Mouse (Mus musculus): ENCODE results near the gene Tmem108. TPM values are rescaled to one million over a fixed set of nuclear protein-coding genes. Genes with fewer than 3 reads are reported as not detected.

The Tmem108 gene
- polyA plus RNA-seq, 1 experiment from 2014 or later, result 3.3 TPM

- H3K36me3 ChIP-seq (ENCODE audit: control insufficient read depth, insufficient read depth), result no peaks in the 10 kb centered on the region
- H3K27ac ChIP-seq (ENCODE audit: low read depth, low read length), result no peak overlapping the region
- no peak overlapping the region for H3K4me3 ChIP-seq (ENCODE audit: low read depth, low read length)
- no peak for TF ChIP-seq CTCF (IDR thresholded peaks at IDR 0.05; ENCODE audit: low read depth)
- ATAC-seq, result no peak
- H3K27me3 ChIP-seq (replicated peaks; ENCODE audit: control insufficient read depth, insufficient read depth, low read length), result no peaks in the 10 kb centered on the region
- no peak overlapping the region for H3K9ac ChIP-seq (ENCODE audit: low read depth, low read length)
- WGBS, result 69% methylated on average over 5 of the region's 5 CpGs
- H3K9me3 ChIP-seq (ENCODE audit: control insufficient read depth), result no peaks in the 10 kb centered on the region
- H3K4me1 ChIP-seq (replicated peaks; ENCODE audit: control insufficient read depth, insufficient read depth, low read length), result peaks cover 12% of the 10 kb centered on the region
- no peak overlapping the region for H3K4me2 ChIP-seq (replicated peaks; ENCODE audit: low read depth)
Observed at GRCm38 (mm10) chr9:103505067-103505466, 256.6 kb downstream of the Tmem108 start.

GRCm38 (mm10) chr9:103504646-103505045 is 257.0 kb downstream of the Tmem108 start:
- Histone ChIP-seq H3K9ac (ENCODE audit: low read depth, low read length) (no peak overlapping the region), H3K36me3 (ENCODE audit: control insufficient read depth, insufficient read depth) (no peaks in the 10 kb centered on the region), H3K27ac (ENCODE audit: low read depth, low read length) (no peak overlapping the region), H3K4me2 (replicated peaks; ENCODE audit: low read depth) (no peak overlapping the region), H3K4me1 (replicated peaks; ENCODE audit: control insufficient read depth, insufficient read depth, low read length) (peaks cover 12% of the 10 kb centered on the region), H3K9me3 (ENCODE audit: control insufficient read depth) (no peaks in the 10 kb centered on the region), H3K4me3 (ENCODE audit: low read depth, low read length) (no peak overlapping the region), H3K27me3 (replicated peaks; ENCODE audit: control insufficient read depth, insufficient read depth, low read length) (no peaks in the 10 kb centered on the region)
- 90% methylated on average over 1 of the region's 1 CpGs for WGBS
- no peak for TF ChIP-seq CTCF (IDR thresholded peaks at IDR 0.05; ENCODE audit: low read depth)
- ATAC-seq, result no peak

GRCm38 (mm10) chr9:103503586-103504298 is 257.9 kb downstream of the Tmem108 start:
- H3K27ac ChIP-seq (ENCODE audit: low read depth, low read length), result no peak overlapping the region
- no peak overlapping the region for H3K4me2 ChIP-seq (replicated peaks; ENCODE audit: low read depth)
- H3K4me3 ChIP-seq (ENCODE audit: low read depth, low read length), result no peak overlapping the region
- no peaks in the 10 kb centered on the region for H3K27me3 ChIP-seq (replicated peaks; ENCODE audit: control insufficient read depth, insufficient read depth, low read length)
- no peaks in the 10 kb centered on the region for H3K9me3 ChIP-seq (ENCODE audit: control insufficient read depth)
- H3K9ac ChIP-seq (ENCODE audit: low read depth, low read length), result no peak overlapping the region
- ATAC-seq, result no peak
- WGBS, result 77% methylated on average over 3 of the region's 3 CpGs
- no peak for TF ChIP-seq CTCF (IDR thresholded peaks at IDR 0.05; ENCODE audit: low read depth)
- H3K4me1 ChIP-seq (replicated peaks; ENCODE audit: control insufficient read depth, insufficient read depth, low read length), result peaks cover 12% of the 10 kb centered on the region
- no peaks in the 10 kb centered on the region for H3K36me3 ChIP-seq (ENCODE audit: control insufficient read depth, insufficient read depth)

- 93% methylated on average over 2 of the region's 2 CpGs for WGBS
- no peak for TF ChIP-seq CTCF (IDR thresholded peaks at IDR 0.05; ENCODE audit: low read depth)
- H3K4me2 ChIP-seq (replicated peaks; ENCODE audit: low read depth), result no peak overlapping the region
- H3K9me3 ChIP-seq (ENCODE audit: control insufficient read depth), result no peaks in the 10 kb centered on the region
- H3K27ac ChIP-seq (ENCODE audit: low read depth, low read length), result no peak overlapping the region
- peaks cover 12% of the 10 kb centered on the region for H3K4me1 ChIP-seq (replicated peaks; ENCODE audit: control insufficient read depth, insufficient read depth, low read length)
- ATAC-seq, result no peak
- H3K27me3 ChIP-seq (replicated peaks; ENCODE audit: control insufficient read depth, insufficient read depth, low read length), result no peaks in the 10 kb centered on the region
- no peak overlapping the region for H3K9ac ChIP-seq (ENCODE audit: low read depth, low read length)
- no peaks in the 10 kb centered on the region for H3K36me3 ChIP-seq (ENCODE audit: control insufficient read depth, insufficient read depth)
- H3K4me3 ChIP-seq (ENCODE audit: low read depth, low read length), result no peak overlapping the region
Observed at GRCm38 (mm10) chr9:103502655-103503054, 259.0 kb downstream of the Tmem108 start.

- no peaks in the 10 kb centered on the region for H3K36me3 ChIP-seq (ENCODE audit: control insufficient read depth, insufficient read depth)
- H3K27ac ChIP-seq (ENCODE audit: low read depth, low read length), result no peak overlapping the region
- H3K4me1 ChIP-seq (replicated peaks; ENCODE audit: control insufficient read depth, insufficient read depth, low read length), result peaks cover 10% of the 10 kb centered on the region
- no peak for TF ChIP-seq CTCF (IDR thresholded peaks at IDR 0.05; ENCODE audit: low read depth)
- H3K4me3 ChIP-seq (ENCODE audit: low read depth, low read length), result no peak overlapping the region
- no peaks in the 10 kb centered on the region for H3K9me3 ChIP-seq (ENCODE audit: control insufficient read depth)
- no peak overlapping the region; the same call in 1 of the 2 replicates for H3K4me2 ChIP-seq (replicated peaks; ENCODE audit: low read depth)
- no peak overlapping the region for H3K9ac ChIP-seq (ENCODE audit: low read depth, low read length)
- ATAC-seq, result no peak
- WGBS, result 20% methylated on average over 14 of the region's 14 CpGs
- H3K27me3 ChIP-seq (replicated peaks; ENCODE audit: control insufficient read depth, insufficient read depth, low read length), result no peaks in the 10 kb centered on the region
Observed at GRCm38 (mm10) chr9:103501861-103502364, 259.7 kb downstream of the Tmem108 start.

- Histone ChIP-seq H3K27ac (ENCODE audit: low read depth, low read length) (no peak overlapping the region), H3K4me3 (ENCODE audit: low read depth, low read length) (no peak overlapping the region), H3K9ac (ENCODE audit: low read depth, low read length) (no peak overlapping the region), H3K4me1 (replicated peaks; ENCODE audit: control insufficient read depth, insufficient read depth, low read length) (no peaks in the 10 kb centered on the region), H3K36me3 (ENCODE audit: control insufficient read depth, insufficient read depth) (no peaks in the 10 kb centered on the region), H3K9me3 (ENCODE audit: control insufficient read depth) (no peaks in the 10 kb centered on the region), H3K4me2 (replicated peaks; ENCODE audit: low read depth) (no peak overlapping the region), H3K27me3 (replicated peaks; ENCODE audit: control insufficient read depth, insufficient read depth, low read length) (no peaks in the 10 kb centered on the region)
- 91% methylated on average over 18 of the region's 18 CpGs for WGBS
- no peak for ATAC-seq
- TF ChIP-seq CTCF (IDR thresholded peaks at IDR 0.05; ENCODE audit: low read depth), result no peak
Observed at GRCm38 (mm10) chr9:103499366-103499765, 262.3 kb downstream of the Tmem108 start.
